Mouse (Mus musculus) E14TG2a.4 (cell line): ENCODE measurements around the gene Swi5.
A peak's percentile ranks its signal among the peaks of the same experiment; 100 is the strongest.

Source experiments
- H3K27me3 ChIP-seq: 2 replicates; pipeline ENCODE4 v1.6.1; 2014; ENCODE audit warnings: low read length, control low read depth; ENCODE audit not compliant: insufficient read depth
- H3K36me3 ChIP-seq: 2 replicates; pipeline ENCODE4 v1.6.1; 2014; ENCODE audit warnings: low read length, control low read depth; ENCODE audit not compliant: insufficient read depth
- H3K4me1 ChIP-seq: replicated peaks from 2 replicates; pipeline ENCODE4 v1.6.1; 2014; ENCODE audit warnings: low read depth, low read length, control low read depth
- H3K4me3 ChIP-seq: replicated peaks from 2 replicates; pipeline ENCODE4 v1.5.1; 2014; ENCODE audit warnings: mild to moderate bottlenecking, low read length
- H3K9me3 ChIP-seq: 2 replicates; pipeline ENCODE4 v1.6.1; 2014; ENCODE audit warnings: low read length, control low read depth
- CTCF ChIP-seq: conservative IDR thresholded peaks from 2 replicates; pipeline ENCODE4 v1.5.1; 2014; ENCODE audit warnings: low read length
- NANOG ChIP-seq: IDR thresholded peaks from 2 replicates; pipeline ENCODE4 v1.6.1; 2014; ENCODE audit warnings: borderline replicate concordance, low read length, mixed read lengths
- POU5F1 ChIP-seq: IDR thresholded peaks from 2 replicates; pipeline ENCODE4 v1.6.1; 2014; ENCODE audit warnings: low read length, borderline replicate concordance

Gene Swi5

GRCm38 (mm10) chr2:32287923-32288367, at the start of gene Swi5:
Gene Swi5 (minus strand): TSS chr2:32288075.
- TF ChIP-seq CTCF (no peak), NANOG (no peak), POU5F1 (no peak)
- Histone ChIP-seq H3K36me3 (peaks cover 60% of the 10 kb centered on the region), H3K9me3 (no peaks in the 10 kb centered on the region), H3K4me1 (peaks cover 30% of the 10 kb centered on the region), H3K27me3 (no peaks in the 10 kb centered on the region), H3K4me3 (peak within 1 kb of the TSS; percentile 92)

DNA sequence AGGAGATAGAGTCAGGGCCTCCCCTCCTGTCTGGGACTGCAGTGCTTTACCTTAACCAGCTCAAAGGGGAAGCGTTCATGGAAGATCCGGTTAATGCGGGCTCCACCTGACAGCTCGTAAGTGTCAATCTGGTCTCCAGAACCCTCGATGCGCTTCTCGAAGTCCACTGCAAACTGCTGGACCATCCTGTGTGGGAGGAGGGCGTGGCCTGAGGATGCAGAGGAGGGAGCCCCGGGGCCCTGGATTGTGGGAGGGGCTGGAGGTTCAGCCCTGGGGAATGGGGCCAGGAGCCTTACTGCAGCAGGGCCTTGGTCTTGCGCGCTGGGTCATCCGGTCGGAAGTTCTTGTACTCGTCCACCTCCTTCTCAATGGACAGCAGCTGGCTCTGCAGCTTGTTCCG, 48.0 kb upstream of the Swi5 start:
- TF ChIP-seq POU5F1 (no peak), NANOG (no peak), CTCF (no peak)
- Histone ChIP-seq H3K9me3 (no peaks in the 10 kb centered on the region), H3K27me3 (peaks cover 48% of the 10 kb centered on the region), H3K4me3 (peak overlapping the region; percentile 49), H3K4me1 (peaks cover 33% of the 10 kb centered on the region), H3K36me3 (no peaks in the 10 kb centered on the region; the same call in 1 of the 2 replicates)

- peaks cover 49% of the 10 kb centered on the region for H3K4me1 ChIP-seq
- no peaks in the 10 kb centered on the region for H3K9me3 ChIP-seq
- H3K4me3 ChIP-seq: no peak overlapping the region
- no peaks in the 10 kb centered on the region; the same call in 1 of the 2 replicates for H3K36me3 ChIP-seq
- no peak for TF ChIP-seq POU5F1
- no peak for TF ChIP-seq CTCF
- no peak for TF ChIP-seq NANOG
- peaks cover 52% of the 10 kb centered on the region for H3K27me3 ChIP-seq
These were observed 44.3 kb upstream of the Swi5 start for GRCm38 (mm10) chr2:32332159-32332558.

DNA sequence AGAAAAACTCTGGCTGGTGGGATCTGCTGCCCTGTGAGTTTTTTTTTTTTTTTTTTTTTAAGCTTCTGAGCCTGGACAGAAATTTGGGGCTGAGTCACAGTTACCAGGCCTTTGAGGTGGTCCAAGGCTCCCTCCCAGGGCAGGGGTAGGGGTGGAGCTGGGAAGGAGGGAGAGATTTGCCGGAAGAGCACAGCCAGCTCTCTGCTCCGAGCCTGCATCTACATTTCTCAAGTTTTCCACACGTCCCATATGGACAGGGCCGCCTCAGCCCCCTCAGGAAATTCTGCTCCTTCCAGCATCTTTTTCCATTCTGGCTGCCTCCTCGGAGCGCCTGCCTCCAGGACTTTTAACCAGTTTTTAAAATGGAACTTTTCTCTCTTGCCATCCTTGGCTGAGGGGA, 41.7 kb upstream of the Swi5 start:
- peaks cover 37% of the 10 kb centered on the region for H3K4me1 ChIP-seq
- TF ChIP-seq NANOG (no peak), POU5F1 (no peak), CTCF (no peak)
- no peaks in the 10 kb centered on the region for H3K36me3 ChIP-seq
- no peaks in the 10 kb centered on the region for H3K9me3 ChIP-seq
- H3K4me3 ChIP-seq: peak overlapping the region; percentile 26; the same call in 1 of the 2 replicates
- H3K27me3 ChIP-seq: peaks cover 28% of the 10 kb centered on the region

DNA sequence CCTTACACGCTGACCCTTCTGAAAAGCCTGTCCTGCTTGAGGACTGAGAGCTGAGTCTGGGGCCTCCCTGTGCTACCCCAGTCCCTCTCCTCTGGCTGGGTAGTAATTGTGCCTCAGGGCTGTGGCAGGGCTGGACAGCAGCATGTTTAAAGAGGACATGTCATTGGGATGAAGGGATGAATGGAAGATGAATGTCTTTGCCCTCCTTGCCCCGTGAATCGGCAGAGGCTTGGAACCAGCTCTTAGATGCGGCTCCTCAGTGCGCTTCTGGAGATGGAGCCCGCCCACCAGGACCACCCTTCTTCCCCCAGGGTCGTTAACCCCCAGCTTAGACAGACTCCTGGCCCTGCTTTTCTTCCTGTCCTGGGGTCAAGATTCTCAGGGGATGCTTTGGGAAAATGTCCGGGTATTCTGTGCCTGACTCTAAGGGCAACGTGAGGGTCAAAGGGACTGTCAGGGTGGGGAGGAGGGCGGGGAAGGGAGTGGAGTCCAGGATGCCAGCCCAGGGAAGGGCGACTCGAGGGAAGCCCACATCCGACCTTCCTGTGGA, 41.1 kb upstream of the Swi5 start:
- no peaks in the 10 kb centered on the region for H3K9me3 ChIP-seq
- no peak for TF ChIP-seq POU5F1
- TF ChIP-seq NANOG: no peak
- TF ChIP-seq CTCF: no peak
- H3K4me1 ChIP-seq: peaks cover 33% of the 10 kb centered on the region
- no peaks in the 10 kb centered on the region for H3K36me3 ChIP-seq
- H3K4me3 ChIP-seq: peak overlapping the region; percentile 26; the same call in 1 of the 2 replicates
- H3K27me3 ChIP-seq: peaks cover 22% of the 10 kb centered on the region

GRCm38 (mm10) chr2:32327200-32327599, 39.3 kb upstream of the Swi5 start:
- Histone ChIP-seq H3K4me3 (no peak overlapping the region), H3K36me3 (no peaks in the 10 kb centered on the region), H3K4me1 (peaks cover 29% of the 10 kb centered on the region), H3K27me3 (peaks cover 10% of the 10 kb centered on the region; the same call in 1 of the 2 replicates), H3K9me3 (no peaks in the 10 kb centered on the region)
- TF ChIP-seq NANOG: no peak
- TF ChIP-seq POU5F1: no peak
- TF ChIP-seq CTCF: no peak

DNA sequence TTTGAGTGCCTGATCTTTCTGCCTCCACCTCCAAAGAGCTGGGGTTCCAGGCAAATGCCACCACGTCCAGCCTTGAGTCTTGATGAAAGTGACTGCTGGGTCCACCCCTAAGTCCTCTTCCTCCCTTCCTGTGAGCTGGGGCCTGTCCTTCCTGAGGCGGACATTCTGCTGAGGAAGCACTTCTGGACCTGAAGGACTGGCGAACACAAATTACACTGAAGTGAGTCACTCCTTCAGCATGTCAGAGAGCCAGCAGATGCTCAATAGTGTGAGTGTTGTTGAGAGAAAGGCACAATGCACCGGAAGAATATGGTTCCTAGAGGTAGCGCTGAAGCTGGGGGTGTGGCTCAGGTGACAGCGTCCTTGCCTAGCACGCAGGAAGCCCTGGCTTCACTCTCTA, 37.5 kb upstream of the Swi5 start:
- TF ChIP-seq POU5F1 (no peak), NANOG (no peak), CTCF (no peak)
- Histone ChIP-seq H3K9me3 (no peaks in the 10 kb centered on the region), H3K27me3 (peaks cover 13% of the 10 kb centered on the region), H3K4me3 (no peak overlapping the region), H3K36me3 (no peaks in the 10 kb centered on the region), H3K4me1 (peaks cover 31% of the 10 kb centered on the region)

DNA sequence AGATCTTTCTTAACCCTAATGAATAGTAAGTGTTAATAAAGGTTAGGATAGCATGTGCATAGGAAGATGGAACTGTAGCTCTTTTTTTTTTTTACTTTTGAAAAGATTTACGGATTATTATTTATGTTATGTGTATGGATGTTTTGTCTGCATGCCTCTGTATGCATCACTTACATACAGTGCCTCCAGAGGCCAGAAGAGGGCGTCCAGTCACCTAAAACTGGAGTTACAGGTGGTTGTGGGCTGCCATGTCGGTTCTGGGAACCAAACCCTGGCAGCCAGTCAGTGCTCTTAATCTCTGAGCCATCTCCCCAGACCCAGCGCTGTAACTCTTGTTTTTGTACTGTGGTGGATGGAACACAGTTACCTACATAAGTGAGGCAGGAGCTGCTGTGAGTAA, 36.4 kb upstream of the Swi5 start:
- Histone ChIP-seq H3K4me1 (peaks cover 23% of the 10 kb centered on the region), H3K27me3 (peaks cover 19% of the 10 kb centered on the region), H3K4me3 (no peak overlapping the region), H3K36me3 (no peaks in the 10 kb centered on the region), H3K9me3 (no peaks in the 10 kb centered on the region)
- TF ChIP-seq CTCF (peak; percentile 46), NANOG (no peak), POU5F1 (no peak)
